Mouse (Mus musculus): ENCODE measurements around the gene Trnau1ap. TPM values are rescaled to one million over a fixed set of nuclear protein-coding genes. Genes with fewer than 3 reads are reported as not detected.
"Not testable (repeated sequence)": the region's sequence is repeated elsewhere in the genome, so short reads cannot be mapped to it uniquely, and the experiment has no call there.

The Trnau1ap gene
- total RNA-seq, 2 experiments from 2014 or later: 10.4 to 11.7 TPM

DNA sequence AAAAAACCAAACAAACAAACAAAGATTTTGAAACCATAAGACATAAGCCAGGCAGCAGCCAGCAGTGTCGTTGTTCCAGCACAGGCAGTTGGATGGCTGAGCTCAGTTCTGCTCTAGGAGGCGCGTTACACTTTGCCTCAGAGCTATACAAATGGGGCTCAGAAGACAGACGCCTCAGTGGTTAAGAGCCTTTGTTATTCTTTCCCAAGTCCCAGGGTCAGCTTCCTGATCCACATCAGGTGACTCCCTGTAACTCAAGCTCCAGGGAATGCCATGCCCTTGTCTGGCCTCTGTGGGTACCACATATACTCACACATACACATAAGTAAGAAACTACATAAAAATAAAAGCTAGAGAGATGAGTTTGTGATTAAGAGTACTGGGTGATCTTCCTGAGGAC is 38.3 kb downstream of the Trnau1ap start:
- no peak for TF ChIP-seq CTCF (IDR thresholded peaks at IDR 0.05)
- intact Hi-C loops (cut with DNase I): loop anchor here (2.0 to 5.0 kb wide), 2 partner anchors 54 to 121 kb away; no protein-coding TSS in a partner anchor
- no peak overlapping the region for H3K27ac ChIP-seq
- no peak for DNase-seq
- H3K4me3 ChIP-seq: no peak overlapping the region

DNA sequence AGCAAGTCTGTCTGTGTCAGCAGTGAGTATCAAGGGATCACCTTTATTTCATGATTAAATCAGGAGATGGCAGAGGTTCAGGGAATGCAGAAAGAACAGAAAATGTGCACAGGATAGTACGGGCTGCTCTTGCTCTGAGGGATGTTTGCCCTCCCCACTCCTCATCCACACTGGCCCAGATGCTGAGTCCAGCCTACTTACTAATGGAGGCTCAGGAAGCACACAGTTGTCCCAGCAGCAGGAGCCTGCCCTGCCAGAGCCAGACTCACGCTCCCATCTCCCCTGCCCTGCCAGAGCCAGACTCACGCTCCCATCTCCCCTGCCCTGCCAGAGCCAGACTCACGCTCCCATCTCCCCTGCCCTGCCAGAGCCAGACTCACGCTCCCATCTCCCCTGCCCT is 40.5 kb downstream of the Trnau1ap start:
- intact Hi-C loops (cut with DNase I); DNase-seq; H3K4me3 ChIP-seq; H3K27ac ChIP-seq: not testable (repeated sequence)

DNA sequence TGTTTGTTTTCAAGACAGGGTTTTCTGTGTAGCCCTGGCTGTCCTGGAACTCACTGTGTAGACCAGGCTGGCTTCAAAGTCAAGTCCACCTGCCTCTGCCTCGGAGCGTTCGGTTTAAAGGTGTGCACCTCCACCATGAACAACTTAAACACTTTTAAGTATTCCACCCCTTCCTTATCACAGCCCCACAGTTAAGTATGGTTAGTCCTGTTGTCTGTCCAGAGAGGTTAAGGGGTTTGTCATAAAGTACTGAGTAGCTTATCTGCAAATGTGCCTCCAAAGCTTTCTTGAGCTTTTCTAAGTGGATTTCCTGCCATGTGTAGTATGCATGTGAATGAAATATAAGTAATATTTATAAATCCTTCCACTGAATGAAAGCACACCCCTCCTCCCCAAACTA is 53.4 kb downstream of the Trnau1ap start:
- no peak for TF ChIP-seq CTCF (IDR thresholded peaks at IDR 0.05)
- H3K27ac ChIP-seq: no peak overlapping the region
- intact Hi-C loops (cut with DNase I): loop anchor here (2.0 to 10.0 kb wide), 2 partner anchors 29 to 239 kb away; partner anchors contain the start of gene Sesn2
- H3K4me3 ChIP-seq: no peak overlapping the region
- no peak for DNase-seq

DNA sequence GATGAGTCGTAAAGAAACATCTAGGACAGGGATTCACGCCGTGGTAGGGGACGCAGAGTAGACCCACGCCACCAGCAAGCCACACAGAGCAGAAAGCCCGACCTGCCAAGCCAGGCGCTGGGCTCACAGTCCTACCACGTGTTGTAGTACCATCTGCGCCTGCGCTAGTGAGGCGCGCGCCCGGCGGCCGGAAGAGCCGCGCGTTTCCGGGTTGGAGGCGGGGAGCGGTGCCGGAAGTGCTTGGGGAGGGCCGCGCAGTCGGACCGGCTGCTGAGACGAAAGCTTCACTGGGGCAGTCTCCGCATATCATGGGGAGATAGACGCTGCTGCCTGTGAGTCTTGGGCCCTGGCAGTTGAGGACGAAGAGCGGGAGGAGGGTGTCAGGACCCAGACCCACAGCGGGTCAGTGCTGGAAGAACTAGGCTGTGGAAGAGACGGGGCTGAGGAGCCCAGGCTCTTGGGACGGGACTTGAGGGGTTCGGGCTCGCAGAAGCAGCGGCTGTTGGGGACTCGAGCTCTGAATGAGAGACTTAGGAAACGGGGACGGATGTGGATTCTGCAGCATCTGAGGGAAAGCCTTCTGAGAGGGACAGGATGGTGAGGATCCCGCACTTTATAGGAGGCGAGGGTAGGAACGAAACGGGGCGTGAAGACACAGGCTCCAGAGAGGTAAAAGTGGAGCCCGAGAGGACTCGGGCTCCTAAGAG is 55.0 kb downstream of the Trnau1ap start, which contains the start of gene Taf12:
TSS of gene Taf12 (plus strand) at position 220 of the 707 bp plus-strand sequence.
- peak; percentile 95 for DNase-seq
- intact Hi-C loops (cut with DNase I): loop anchor here (2.0 to 10.0 kb wide), 3 partner anchors 30 to 240 kb away; partner anchors contain the start of genes Phactr4 and Sesn2
- peak within 1 kb of the TSS; percentile 96 for H3K27ac ChIP-seq

DNA sequence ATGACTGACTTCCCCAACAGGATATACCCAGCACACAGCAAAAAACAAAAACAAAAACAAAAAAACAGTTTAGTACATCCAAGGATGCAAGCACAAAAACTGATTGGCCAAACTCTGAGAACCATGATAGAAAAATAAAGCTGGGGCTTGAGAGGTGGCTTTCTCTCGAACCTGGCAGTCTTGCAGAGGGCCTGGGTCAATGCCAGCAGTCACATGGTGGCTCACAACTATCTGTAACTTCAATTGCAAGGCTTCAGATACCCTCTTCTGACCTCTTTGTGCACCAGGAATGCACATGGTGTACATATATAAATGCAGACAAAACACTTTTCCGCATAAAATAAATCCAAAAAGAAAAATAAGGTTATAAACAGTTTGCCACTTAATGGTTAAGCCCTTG is 56.2 kb downstream of the Trnau1ap start:
- DNase-seq: peak; percentile 36
- no peak for TF ChIP-seq CTCF (IDR thresholded peaks at IDR 0.05)
- Histone ChIP-seq H3K4me3 (peak overlapping the region; percentile 90), H3K27ac (peak overlapping the region; percentile 96)
- intact Hi-C loops (cut with DNase I): loop anchor here (5.0 to 10.0 kb wide), 2 partner anchors 149 to 242 kb away; partner anchors contain the start of genes Phactr4 and Sesn2

More for the DNA sequence above, 55.0 kb downstream of the Trnau1ap start, which contains the start of gene Taf12:
- H3K4me3 ChIP-seq: peak within 1 kb of the TSS; percentile 90
- TF ChIP-seq CTCF (IDR thresholded peaks at IDR 0.05): no peak

DNA sequence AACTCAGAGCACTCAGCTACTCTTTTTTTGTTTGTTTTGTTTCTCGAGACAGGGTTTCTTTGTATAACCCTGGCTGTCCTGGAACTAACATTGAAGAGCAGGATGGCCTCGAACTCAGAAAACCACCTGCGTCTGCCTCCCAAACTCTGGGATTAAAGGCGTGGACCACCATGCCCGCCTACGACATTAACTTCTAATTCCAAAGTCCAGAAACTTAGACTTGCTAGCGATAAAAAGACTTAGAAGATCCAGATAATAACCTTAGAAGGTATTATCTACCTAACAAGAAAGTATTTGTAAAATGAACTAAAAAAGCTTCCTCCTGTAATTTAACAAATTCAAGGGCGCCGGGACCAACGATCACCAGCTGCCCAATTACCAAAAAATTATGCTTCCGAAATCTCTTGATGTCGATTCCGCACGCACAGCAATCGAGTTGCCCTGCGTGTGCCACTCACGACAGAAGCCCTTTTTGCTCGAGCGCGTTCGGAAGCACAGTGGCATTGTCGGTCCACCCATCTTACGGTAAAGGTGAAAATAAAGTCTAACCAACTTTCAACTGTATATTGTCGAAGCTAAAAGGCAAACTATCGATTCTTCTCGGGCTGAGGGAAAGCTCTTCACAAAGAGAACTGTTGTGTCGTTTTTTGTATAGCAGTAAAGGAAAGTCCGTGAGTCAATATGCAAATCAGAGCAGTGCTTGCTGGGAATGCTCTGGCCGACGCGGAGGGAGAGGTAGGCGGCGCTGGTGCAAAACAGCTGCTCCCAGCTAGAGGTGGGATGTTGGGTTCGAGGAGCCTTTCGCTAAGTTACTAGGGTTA is 59.4 kb downstream of the Trnau1ap start:
- H3K4me3 ChIP-seq: peak overlapping the region; percentile 71
- peak; percentile 61 for TF ChIP-seq CTCF (IDR thresholded peaks at IDR 0.05)
- DNase-seq: peak; percentile 89
- intact Hi-C loops (cut with DNase I): loop anchor here (5.0 to 10.0 kb wide), 2 partner anchors 152 to 245 kb away; partner anchors contain the start of genes Phactr4 and Sesn2
- peak overlapping the region; percentile 98 for H3K27ac ChIP-seq

DNA sequence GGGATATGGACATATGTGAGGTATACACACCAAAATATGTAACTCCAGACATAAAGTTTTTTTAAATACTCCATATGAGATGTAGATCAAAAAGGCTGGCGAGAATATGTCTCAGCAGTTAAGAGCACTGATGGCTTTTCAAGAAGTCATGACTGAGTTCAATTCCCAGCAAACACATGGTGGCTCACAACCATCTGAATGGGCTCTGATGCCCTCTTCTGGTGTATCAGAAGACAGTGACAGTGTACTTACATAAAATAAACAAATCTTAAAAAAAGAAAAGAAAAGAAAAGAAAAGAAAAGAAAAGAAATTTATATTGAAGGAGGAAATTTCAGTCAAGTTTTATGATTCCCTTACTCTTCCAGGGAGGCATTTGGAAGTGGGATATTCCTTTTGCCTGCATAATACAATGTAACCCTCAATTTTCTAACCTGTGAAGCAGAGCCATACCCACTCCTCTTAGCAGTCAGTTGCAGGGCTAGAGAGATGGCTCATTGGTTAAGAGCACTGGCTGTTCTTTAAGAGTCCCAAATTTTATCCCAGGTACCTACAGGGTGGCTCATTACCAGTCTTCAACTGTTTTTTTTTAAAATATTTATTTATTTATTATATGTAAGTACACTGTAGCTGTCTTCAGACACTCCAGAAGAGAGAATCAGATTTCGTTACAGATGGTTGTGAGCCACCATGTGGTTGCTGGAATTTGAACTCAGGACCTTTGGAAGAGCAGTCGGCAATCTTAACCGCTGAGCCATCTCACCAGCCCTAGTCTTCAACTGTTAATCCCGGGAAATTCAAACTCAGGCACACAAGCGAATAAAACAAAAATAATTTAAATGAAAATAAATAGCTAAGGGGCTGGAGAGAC is 60.2 kb downstream of the Trnau1ap start:
- H3K4me3 ChIP-seq: peak overlapping the region; percentile 71
- peak; percentile 53 for TF ChIP-seq CTCF (IDR thresholded peaks at IDR 0.05)
- peak overlapping the region; percentile 98 for H3K27ac ChIP-seq
- intact Hi-C loops (cut with DNase I): no loop called here
- no peak for DNase-seq

DNA sequence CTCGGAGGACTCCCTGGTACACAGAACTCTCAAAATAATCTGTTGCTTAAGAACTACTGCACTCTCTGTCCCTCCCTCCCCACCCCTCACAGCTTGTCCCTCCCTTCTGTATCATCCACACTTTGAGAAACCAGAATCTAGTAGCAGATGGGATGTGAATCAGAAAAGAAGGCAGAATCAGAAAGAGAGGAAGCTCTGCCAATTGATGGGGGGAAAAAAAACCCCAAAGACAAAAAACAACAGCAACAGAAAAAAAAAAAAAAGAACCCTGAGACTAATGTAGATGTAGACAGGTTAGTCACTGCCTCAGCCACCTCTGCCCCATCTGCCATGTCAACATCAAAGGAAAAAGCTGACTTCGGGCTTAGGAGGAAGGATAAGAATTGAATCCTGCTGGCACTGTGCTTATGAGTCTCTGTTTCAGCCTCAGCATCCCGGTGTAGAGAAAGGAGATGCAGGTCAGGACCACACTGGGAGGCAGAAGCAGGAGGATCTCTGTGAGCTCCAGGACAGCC is 62.4 kb downstream of the Trnau1ap start:
- H3K27ac ChIP-seq: no peak overlapping the region
- no peak for DNase-seq
- H3K4me3 ChIP-seq: no peak overlapping the region
- no peak for TF ChIP-seq CTCF (IDR thresholded peaks at IDR 0.05)
- intact Hi-C loops (cut with DNase I): no loop called here

DNA sequence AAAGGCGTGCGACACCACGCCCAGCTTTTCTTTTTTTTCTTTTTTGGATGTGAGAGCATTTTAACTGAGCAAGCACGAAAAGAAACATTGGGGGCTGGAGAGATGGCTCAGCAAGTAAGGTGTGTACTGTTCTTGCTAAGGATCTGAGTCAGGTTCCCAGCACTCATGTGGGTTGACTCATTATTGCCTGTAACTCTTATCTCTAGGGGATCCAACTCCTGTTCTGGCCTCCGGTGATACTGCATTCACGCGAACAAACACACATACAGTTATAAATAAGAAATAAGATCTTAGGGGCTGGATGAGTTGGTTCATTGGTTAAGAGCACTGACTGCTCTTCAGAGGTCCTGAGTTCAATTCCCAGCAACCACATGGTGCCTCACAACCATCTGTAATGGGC is 66.0 kb downstream of the Trnau1ap start:
- intact Hi-C loops (cut with DNase I): no loop called here

DNA sequence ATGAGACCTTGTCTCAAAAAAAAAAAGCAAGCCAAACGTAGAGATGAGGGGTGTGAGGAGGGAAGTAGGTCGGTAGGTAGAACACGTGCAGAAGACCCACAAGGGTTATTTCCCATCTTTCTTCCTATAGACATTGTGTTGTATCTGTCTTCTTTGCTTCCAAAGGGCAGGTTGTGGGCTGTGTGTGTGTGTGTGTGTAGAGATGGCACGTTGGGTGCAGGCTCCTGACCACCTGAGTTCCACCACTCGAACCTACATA is 67.1 kb downstream of the Trnau1ap start:
- no peak for TF ChIP-seq CTCF (IDR thresholded peaks at IDR 0.05)
- intact Hi-C loops (cut with DNase I): no loop called here
- peak overlapping the region; percentile 86 for H3K4me3 ChIP-seq
- no peak for DNase-seq
- H3K27ac ChIP-seq: peak overlapping the region; percentile 96; the same call in 1 of the 2 replicates

More for the DNA sequence above, 66.0 kb downstream of the Trnau1ap start:
- Histone ChIP-seq H3K4me3 (no peak overlapping the region), H3K27ac (no peak overlapping the region)
- no peak for TF ChIP-seq CTCF (IDR thresholded peaks at IDR 0.05)
- DNase-seq: no peak

Other genes starting within 250 kb of the Trnau1ap start
- not detected for gene Oprd1, start 185.1 kb downstream of the Trnau1ap start, total RNA-seq (2021)
- 10 to 100 TPM; 27.3 to 27.6 TPM for gene Ythdf2, start 117.2 kb downstream of the Trnau1ap start, total RNA-seq (2021)
- 10 to 100 TPM in 1 of 2 experiments, 1 to 10 TPM in 1; 8.7 to 10.6 TPM for gene Gmeb1, start 67.9 kb downstream of the Trnau1ap start, total RNA-seq (2021)
- gene Taf12, start 55.2 kb downstream of the Trnau1ap start, total RNA-seq (2021): 10 to 100 TPM; 34.7 to 38.4 TPM
- gene Rab42, start 26.2 kb downstream of the Trnau1ap start, total RNA-seq (2021): under 1 TPM in 1 of 2 experiments, not detected in 1; 0.33 TPM
- 1 to 10 TPM; 7.7 to 7.8 TPM for gene Rcc1, start 24.1 kb upstream of the Trnau1ap start, total RNA-seq (2021)
- gene Phactr4, start 93.0 kb upstream of the Trnau1ap start, total RNA-seq (2021): 10 to 100 TPM; 14.6 to 15.6 TPM
- 1 to 10 TPM; 2.9 to 3.3 TPM for gene Med18, start 134.4 kb upstream of the Trnau1ap start, total RNA-seq (2021)
- 1 to 10 TPM; 1.5 to 2.1 TPM for gene Sesn2, start 181.0 kb upstream of the Trnau1ap start, total RNA-seq (2021)
- gene Atpif1, start 204.1 kb upstream of the Trnau1ap start, total RNA-seq (2021): 10 to 100 TPM; 41.0 to 60.0 TPM
- gene Dnajc8, start 206.0 kb upstream of the Trnau1ap start, total RNA-seq (2021): 10 to 100 TPM; 47.2 to 59.3 TPM
- under 1 TPM; 0.56 to 0.98 TPM for gene Ptafr, start 234.5 kb upstream of the Trnau1ap start, total RNA-seq (2021)